Mouse (Mus musculus) G1E (cell line): Measurements from ENCODE around the gene Mamld1. TPM values are rescaled to one million over a fixed set of nuclear protein-coding genes. Genes with fewer than 3 reads are reported as not detected.

ENCODE experiments used
- ATAC-seq: 2 replicates; pipeline ENCODE4 v1.8.0; 2016; ENCODE audit warnings: mild to moderate bottlenecking; ENCODE audit not compliant: insufficient number of reproducible peaks, poor library complexity, low FRiP score, severe bottlenecking; ENCODE audit errors: extremely low read depth
- DNase-seq: peaks from one replicate; pipeline ENCODE4 v3.0.0; 2012; ENCODE audit warnings: low spot score
- H3K27me3 ChIP-seq: 2 replicates; pipeline ENCODE4 v1.6.1; 2012; ENCODE audit warnings: mild to moderate bottlenecking, low read length, inconsistent platforms; ENCODE audit not compliant: insufficient read depth
- H3K36me3 ChIP-seq: replicated peaks from 2 replicates; pipeline ENCODE3; 2012; ENCODE audit warnings: mild to moderate bottlenecking, inconsistent platforms
- H3K4me1 ChIP-seq: 2 replicates; pipeline ENCODE4 v1.6.1; 2012; ENCODE audit warnings: low read depth, low read length, inconsistent platforms, mixed read lengths; ENCODE audit not compliant: insufficient read depth
- H3K4me3 ChIP-seq: 2 replicates; pipeline ENCODE4 v1.5.1; 2012; ENCODE audit warnings: low read depth, mild to moderate bottlenecking, inconsistent platforms, low read length, moderate library complexity, mixed read lengths
- H3K9me3 ChIP-seq: replicated peaks from 2 replicates; pipeline ENCODE4 v1.6.1; 2012; ENCODE audit warnings: inconsistent platforms
- CTCF ChIP-seq: IDR thresholded peaks from 2 replicates; pipeline ENCODE4 v1.5.1; 2012; ENCODE audit warnings: low read depth, low read length, inconsistent platforms, mixed read lengths
- GATA1 ChIP-seq: IDR thresholded peaks from 2 replicates; pipeline ENCODE4 v1.6.1; 2012; ENCODE audit warnings: borderline replicate concordance, low read length, inconsistent platforms, mixed read lengths
- GATA2 ChIP-seq: IDR thresholded peaks from 2 replicates; pipeline ENCODE4 v1.6.1; 2012; ENCODE audit warnings: low read depth, low read length, inconsistent platforms, borderline replicate concordance
- POLR2AphosphoS5 ChIP-seq: IDR thresholded peaks from 2 replicates; pipeline ENCODE4 v1.6.1; 2012; ENCODE audit warnings: low read depth, low read length, inconsistent platforms; ENCODE audit not compliant: insufficient replicate concordance
- TAL1 ChIP-seq: conservative IDR thresholded peaks from 2 replicates; pipeline ENCODE4 v1.6.1; 2012; ENCODE audit warnings: low read depth, low read length, inconsistent platforms, mixed read lengths
- polyA plus RNA-seq: library from polyadenylated mRNA; stranded (reverse); fragments of >175 nt; gene quantifications from 2 replicates; pipeline ENCODE4 v1.2.3, GENCODE M21; 2012
- total RNA-seq, 2 experiments: library from RNA; stranded (forward) in 1 of 2; stranded (reverse) in 1 of 2; fragments of 200-1000 nt in 1 of 2; fragments of >200 nt in 1 of 2; fragmentation: Nextera tagmentation in 1 of 2; gene quantifications; 2 replicates each; pipeline ENCODE4 v1.2.3; 2014 to 2017

Mamld1 gene
- total and polyA plus RNA-seq, 3 experiments = not detected

DNA sequence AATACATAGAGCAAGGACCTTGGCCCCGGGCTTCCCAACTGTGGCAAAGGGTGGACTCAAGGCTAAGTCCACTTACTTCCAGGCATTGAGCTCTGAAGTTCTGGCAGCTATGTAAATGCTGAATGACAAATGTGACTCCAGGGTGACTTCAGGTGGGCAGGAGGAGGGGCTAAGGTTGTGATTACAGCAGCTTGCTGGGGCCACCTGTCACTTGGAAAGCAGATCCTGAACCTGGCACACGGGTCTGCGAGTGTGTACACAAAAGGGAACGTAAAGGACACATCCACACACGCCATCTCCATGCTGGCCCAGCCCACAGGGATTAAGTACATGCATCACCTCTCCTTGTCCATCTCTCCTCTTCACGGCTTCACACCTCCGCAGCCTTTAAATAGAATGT is 75.0 kb downstream of the Mamld1 start:
- no peak overlapping the region for H3K4me3 ChIP-seq
- H3K36me3 ChIP-seq = no peaks in the 10 kb centered on the region
- H3K4me1 ChIP-seq = no peaks in the 10 kb centered on the region
- TF ChIP-seq GATA1 (no peak), POLR2AphosphoS5 (no peak), TAL1 (no peak), CTCF (no peak), GATA2 (no peak)
- no peak for DNase-seq
- no peaks in the 10 kb centered on the region for H3K9me3 ChIP-seq
- 0 out of 2 replicates have a peak, but pooled peaks cover 3% of the 10 kb centered on the region for H3K27me3 ChIP-seq
- ATAC-seq = no peak

DNA sequence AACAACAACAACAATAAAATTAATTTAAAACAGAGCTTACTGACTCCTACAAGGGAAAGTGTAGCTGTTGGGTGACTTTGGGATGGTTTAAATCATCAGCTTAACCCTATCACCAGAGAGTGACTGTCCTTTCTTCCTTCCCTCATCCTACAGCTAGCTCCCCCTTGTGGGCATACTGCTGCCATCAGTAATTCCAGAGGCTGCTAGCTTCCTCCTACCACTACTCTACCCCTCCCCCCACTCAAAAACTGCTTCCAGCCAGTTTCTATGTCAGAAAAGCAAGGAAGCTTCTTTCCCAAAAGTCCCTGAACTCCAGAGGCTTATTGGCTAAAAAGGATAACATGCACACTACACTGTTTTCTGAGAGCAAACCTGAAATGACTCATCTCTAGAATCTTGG is 81.4 kb downstream of the Mamld1 start:
- Histone ChIP-seq H3K9me3 (no peaks in the 10 kb centered on the region), H3K4me1 (no peaks in the 10 kb centered on the region), H3K27me3 (no peaks in the 10 kb centered on the region), H3K36me3 (no peaks in the 10 kb centered on the region), H3K4me3 (no peak overlapping the region)
- TF ChIP-seq TAL1 (no peak), CTCF (no peak), POLR2AphosphoS5 (no peak), GATA2 (no peak), GATA1 (no peak)
- ATAC-seq (no peak), DNase-seq (no peak)

DNA sequence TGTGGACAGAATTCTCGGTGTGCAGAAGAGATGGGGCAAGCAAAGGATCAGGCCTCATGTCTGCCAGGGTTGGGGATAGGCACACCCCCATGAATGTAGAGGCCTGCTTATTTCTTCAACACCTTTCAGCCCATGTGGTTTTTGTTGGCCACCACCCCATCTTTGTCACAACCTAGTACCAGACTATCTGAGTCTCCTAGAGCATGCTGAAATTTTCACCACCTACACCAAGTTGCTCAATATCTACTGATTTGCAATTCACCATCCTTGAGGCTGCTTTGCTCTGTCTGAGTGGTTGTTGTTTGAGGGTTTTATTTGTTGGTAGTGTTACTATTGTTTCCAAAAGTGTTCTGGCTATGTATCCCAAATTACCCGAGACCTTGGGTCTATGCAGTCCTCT is 91.3 kb downstream of the Mamld1 start:
- no peak for DNase-seq
- Histone ChIP-seq H3K27me3 (no peaks in the 10 kb centered on the region), H3K4me3 (no peak overlapping the region), H3K9me3 (no peaks in the 10 kb centered on the region), H3K4me1 (no peaks in the 10 kb centered on the region), H3K36me3 (no peaks in the 10 kb centered on the region)
- no peak for ATAC-seq
- TF ChIP-seq POLR2AphosphoS5 (no peak), CTCF (no peak), GATA2 (no peak), TAL1 (no peak), GATA1 (no peak)

DNA sequence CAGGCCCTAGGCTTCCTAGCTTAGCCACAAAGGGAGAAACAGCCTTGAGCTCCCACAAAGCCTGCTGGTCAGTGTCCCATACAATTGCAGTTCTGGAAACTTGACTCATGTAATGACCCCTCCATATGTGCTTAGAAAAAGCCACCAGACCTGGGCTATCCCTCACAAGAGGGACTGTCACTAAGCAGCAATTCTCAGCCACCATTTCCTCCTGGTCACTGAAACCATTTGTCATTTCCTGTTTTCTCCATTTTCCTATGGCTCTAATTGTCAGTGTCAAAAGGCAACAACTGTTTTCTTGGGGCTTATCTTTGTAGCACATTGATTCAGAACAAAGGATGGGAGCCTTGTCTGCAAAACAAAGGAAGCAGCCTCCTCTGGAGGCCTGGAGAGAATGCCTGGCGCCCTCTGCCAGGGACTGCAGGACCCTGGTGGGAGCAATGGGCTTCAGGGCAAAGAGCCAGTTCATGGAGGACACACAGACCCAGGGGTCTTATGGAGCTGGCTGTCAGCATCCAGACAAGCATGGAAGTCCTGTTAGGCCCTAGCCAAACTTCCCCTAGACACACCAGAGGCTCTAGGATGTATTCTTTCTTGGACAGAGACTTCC is 99.5 kb downstream of the Mamld1 start:
- H3K4me1 ChIP-seq = no peaks in the 10 kb centered on the region
- no peak overlapping the region for H3K4me3 ChIP-seq
- ATAC-seq (no peak), DNase-seq (no peak)
- H3K36me3 ChIP-seq = no peaks in the 10 kb centered on the region
- no peaks in the 10 kb centered on the region for H3K9me3 ChIP-seq
- H3K27me3 ChIP-seq = no peaks in the 10 kb centered on the region
- TF ChIP-seq CTCF = no peak
- TF ChIP-seq TAL1 = no peak

DNA sequence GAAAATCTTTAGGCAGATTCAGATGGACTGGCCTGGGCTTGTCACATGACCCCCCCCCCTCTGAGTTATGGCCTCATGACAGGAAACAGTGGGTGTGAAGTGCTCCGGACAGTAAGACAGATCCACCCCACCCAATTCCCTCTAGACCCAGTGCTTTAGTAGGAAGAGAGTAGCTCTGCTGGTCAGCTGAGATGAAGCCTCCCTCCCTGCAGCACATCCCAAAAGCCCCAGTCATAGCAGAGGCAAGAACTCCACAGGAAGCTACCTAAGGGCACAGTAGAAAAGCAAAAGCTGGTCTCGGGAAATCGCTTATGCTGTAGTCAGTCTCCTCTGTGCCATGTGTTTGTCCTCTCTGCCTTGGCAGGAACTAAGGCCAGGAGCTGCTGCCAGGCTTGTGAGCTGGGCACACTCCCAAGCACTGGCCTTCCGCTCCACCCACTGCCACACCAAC is 100.5 kb downstream of the Mamld1 start:
- H3K36me3 ChIP-seq = no peaks in the 10 kb centered on the region
- ATAC-seq = no peak
- DNase-seq = no peak
- H3K4me1 ChIP-seq = no peaks in the 10 kb centered on the region
- no peak overlapping the region for H3K4me3 ChIP-seq
- TF ChIP-seq GATA2 = no peak
- no peak for TF ChIP-seq POLR2AphosphoS5
- no peak for TF ChIP-seq GATA1
- no peak for TF ChIP-seq TAL1
- no peak for TF ChIP-seq CTCF
- no peaks in the 10 kb centered on the region for H3K27me3 ChIP-seq
- no peaks in the 10 kb centered on the region for H3K9me3 ChIP-seq

DNA sequence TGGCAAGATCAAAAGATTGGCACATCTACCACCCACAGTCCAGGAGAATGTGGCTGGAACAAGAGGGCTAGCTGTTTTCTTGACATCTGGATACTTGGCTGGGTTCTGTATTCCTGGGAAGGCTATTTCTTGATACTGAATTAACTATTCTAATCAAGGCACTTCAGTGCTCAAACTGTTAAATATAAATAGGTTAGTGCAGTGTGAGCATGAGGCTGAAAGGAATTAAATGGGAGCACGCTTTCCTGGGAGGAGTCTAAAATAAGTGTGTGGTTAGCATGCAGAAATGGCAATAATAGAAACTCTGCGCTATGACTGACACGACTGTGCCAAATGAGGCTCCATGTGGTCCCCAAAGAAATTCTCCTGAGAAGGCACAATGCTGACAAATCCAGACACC is 131.5 kb downstream of the Mamld1 start:
- Histone ChIP-seq H3K36me3 (no peaks in the 10 kb centered on the region), H3K4me3 (no peak overlapping the region), H3K4me1 (no peaks in the 10 kb centered on the region), H3K9me3 (no peaks in the 10 kb centered on the region), H3K27me3 (peaks cover 4% of the 10 kb centered on the region; the same call in 1 of the 2 replicates)
- ATAC-seq = no peak
- no peak for DNase-seq
- TF ChIP-seq GATA2 = no peak
- no peak for TF ChIP-seq TAL1
- TF ChIP-seq POLR2AphosphoS5 = no peak
- no peak for TF ChIP-seq GATA1
- TF ChIP-seq CTCF = no peak

DNA sequence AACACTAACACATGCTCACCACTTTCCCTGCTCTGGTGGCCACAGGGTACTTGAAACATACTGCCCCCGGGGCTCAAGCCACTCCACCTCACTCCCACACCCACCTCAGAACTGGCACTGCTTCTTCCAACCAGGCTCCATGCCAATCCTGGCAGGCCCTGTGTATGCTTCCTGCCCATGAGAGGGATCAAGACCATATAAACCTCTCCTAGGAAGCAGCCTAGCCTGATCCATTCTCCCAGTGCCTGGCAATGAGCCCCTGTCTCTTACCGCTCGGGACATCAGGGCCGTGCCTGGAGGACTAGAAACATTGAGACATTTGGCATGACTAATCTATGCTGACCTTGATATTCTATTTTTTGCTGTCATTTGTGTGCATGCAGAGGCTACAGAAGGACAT is 133.6 kb downstream of the Mamld1 start:
- peaks cover 4% of the 10 kb centered on the region; the same call in 1 of the 2 replicates for H3K27me3 ChIP-seq
- TF ChIP-seq CTCF = no peak
- no peak for TF ChIP-seq POLR2AphosphoS5
- H3K4me1 ChIP-seq = no peaks in the 10 kb centered on the region
- DNase-seq (no peak), ATAC-seq (no peak)
- no peak overlapping the region for H3K4me3 ChIP-seq
- no peaks in the 10 kb centered on the region for H3K9me3 ChIP-seq
- H3K36me3 ChIP-seq = no peaks in the 10 kb centered on the region
